Mouse (Mus musculus): ENCODE data around the gene Zfp551. TPM values are rescaled to one million over a fixed set of nuclear protein-coding genes. Genes with fewer than 3 reads are reported as not detected.

Zfp551 gene
- polyA plus RNA-seq (2016; fragmentation: Nextera tagmentation; extraction: Ambion mirVana), result 3.3 and 3.9 TPM in 2 replicates

DNA sequence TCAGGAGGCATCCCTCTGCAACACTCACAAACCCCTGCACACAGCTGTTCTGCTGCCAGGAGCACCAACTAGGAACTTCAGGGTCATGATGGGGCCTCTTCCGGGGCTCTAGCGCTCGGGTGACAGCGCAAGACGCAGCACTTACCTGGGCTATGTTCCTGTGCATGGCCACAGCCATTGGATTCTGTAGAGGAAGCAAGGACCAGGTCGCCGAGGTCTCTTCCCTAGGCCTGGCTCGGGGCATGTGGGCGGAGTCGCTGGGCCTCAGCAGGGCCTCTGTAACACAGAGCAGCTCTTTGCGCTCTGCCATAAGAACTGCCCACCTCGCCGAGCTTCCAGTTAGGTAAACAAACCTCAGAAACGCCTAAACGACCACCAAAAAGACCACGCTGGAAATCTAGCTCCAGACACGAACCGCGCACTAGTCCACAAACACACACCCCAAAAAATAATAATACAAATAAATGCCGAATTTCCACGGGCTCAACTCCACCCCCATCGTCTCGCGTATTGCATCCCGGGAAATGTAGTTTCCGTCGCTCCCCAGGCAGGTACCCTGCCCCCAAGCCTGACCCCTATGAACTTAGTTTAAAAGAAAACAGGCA lies at the start of gene Zfp551:
TSS of gene Zfp551 (minus strand) at position 507 of the 605 bp plus-strand sequence.
- peaks cover 7% of the 10 kb centered on the region for H3K4me1 ChIP-seq
- H3K27ac ChIP-seq (replicated peaks), result peak within 1 kb of the TSS; percentile 79
- no peaks in the 10 kb centered on the region for H3K27me3 ChIP-seq (replicated peaks; ENCODE audit: low read depth, poor library complexity, severe bottlenecking)
- H3K4me3 ChIP-seq, result peak within 1 kb of the TSS; percentile 58
- DNase-seq (ENCODE audit: low spot score), result peak; percentile 72
- WGBS, result under 1% methylated on average over 27 of the region's 27 CpGs
- H3K9me3 ChIP-seq, result no peaks in the 10 kb centered on the region
- H3K36me3 ChIP-seq (replicated peaks), result peaks cover 18% of the 10 kb centered on the region; the same call in 1 of the 2 replicates

GRCm38 (mm10) chr7:12422855-12423254 lies 304 bp upstream of the Zfp551 start:
- H3K9me3 ChIP-seq, result no peaks in the 10 kb centered on the region
- peaks cover 18% of the 10 kb centered on the region; the same call in 1 of the 2 replicates for H3K36me3 ChIP-seq (replicated peaks)
- WGBS, result 56% methylated on average over 3 of the region's 3 CpGs
- H3K4me1 ChIP-seq, result peaks cover 7% of the 10 kb centered on the region
- peak overlapping the region; percentile 58 for H3K4me3 ChIP-seq
- no peak for DNase-seq (ENCODE audit: low spot score)
- H3K27me3 ChIP-seq (replicated peaks; ENCODE audit: low read depth, poor library complexity, severe bottlenecking), result no peaks in the 10 kb centered on the region
- no peak overlapping the region for H3K27ac ChIP-seq (replicated peaks)

GRCm38 (mm10) chr7:12421741-12422140 lies 810 bp downstream of the Zfp551 start:
- peak overlapping the region; percentile 58 for H3K4me3 ChIP-seq
- H3K4me1 ChIP-seq, result peaks cover 7% of the 10 kb centered on the region
- H3K36me3 ChIP-seq (replicated peaks), result peaks cover 23% of the 10 kb centered on the region
- no peaks in the 10 kb centered on the region for H3K27me3 ChIP-seq (replicated peaks; ENCODE audit: low read depth, poor library complexity, severe bottlenecking)
- peak overlapping the region; percentile 79 for H3K27ac ChIP-seq (replicated peaks)
- no peaks in the 10 kb centered on the region for H3K9me3 ChIP-seq
- DNase-seq (ENCODE audit: low spot score), result peak; percentile 14
- WGBS, result 58% methylated on average over 5 of the region's 5 CpGs

DNA sequence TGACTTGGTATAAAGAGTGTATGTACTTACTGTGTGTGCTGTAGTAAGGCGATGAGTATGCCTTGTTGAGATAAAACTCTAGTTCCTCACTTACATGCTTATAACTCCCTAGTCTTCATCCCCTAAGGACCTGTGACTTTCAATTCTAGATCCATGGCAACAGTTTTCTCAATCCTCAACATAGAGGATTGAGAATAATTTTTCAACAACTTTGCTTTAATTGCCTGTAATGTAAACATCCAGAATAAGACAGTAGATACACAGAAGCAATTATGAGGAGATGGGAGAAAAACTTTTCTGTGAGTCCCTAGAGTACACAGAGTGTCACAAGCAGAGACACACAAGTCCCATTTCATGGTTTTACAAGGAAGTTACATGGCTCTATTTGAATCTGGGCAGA lies 53.4 kb downstream of the Zfp551 start, which contains the start of gene Vmn1r84:
TSS of gene Vmn1r84 (minus strand) at position 101 of the 400 bp plus-strand sequence.
- Histone ChIP-seq H3K27me3 (replicated peaks; ENCODE audit: low read depth, poor library complexity, severe bottlenecking) (no peaks in the 10 kb centered on the region), H3K27ac (replicated peaks) (no peak within 1 kb of the TSS), H3K4me3 (no peak within 1 kb of the TSS), H3K4me1 (no peaks in the 10 kb centered on the region), H3K9me3 (peaks cover 15% of the 10 kb centered on the region; the same call in 1 of the 2 replicates), H3K36me3 (replicated peaks) (no peaks in the 10 kb centered on the region)
- DNase-seq (ENCODE audit: low spot score), result no peak
- 65% methylated on average over 1 of the region's 1 CpGs for WGBS

Other genes with a start within 250 kb of the Zfp551 start
- gene Vmn1r80, start 233.5 kb downstream of the Zfp551 start, polyA plus RNA-seq (2016; fragmentation: Nextera tagmentation; extraction: Ambion mirVana), result not detected in 2 replicates
- not detected in 2 replicates for gene Vmn1r81, start 154.5 kb downstream of the Zfp551 start, polyA plus RNA-seq (2016; fragmentation: Nextera tagmentation; extraction: Ambion mirVana)
- not detected in 2 replicates for gene Vmn1r82, start 122.3 kb downstream of the Zfp551 start, polyA plus RNA-seq (2016; fragmentation: Nextera tagmentation; extraction: Ambion mirVana)
- gene Vmn1r83, start 93.3 kb downstream of the Zfp551 start, polyA plus RNA-seq (2016; fragmentation: Nextera tagmentation; extraction: Ambion mirVana), result 0.06 TPM in 1 of 2 replicates, not detected in the other
- not detected in 2 replicates for gene Vmn1r84, start 53.5 kb downstream of the Zfp551 start, polyA plus RNA-seq (2016; fragmentation: Nextera tagmentation; extraction: Ambion mirVana)
- 36.6 and 38.6 TPM in 2 replicates for gene Zfp606, start 55.5 kb upstream of the Zfp551 start, polyA plus RNA-seq (2016; fragmentation: Nextera tagmentation; extraction: Ambion mirVana)
- not detected in 2 replicates for gene 2900092C05Rik, start 89.8 kb upstream of the Zfp551 start, polyA plus RNA-seq (2016; fragmentation: Nextera tagmentation; extraction: Ambion mirVana)
- not detected in 2 replicates for gene Vmn2r53, start 186.0 kb upstream of the Zfp551 start, polyA plus RNA-seq (2016; fragmentation: Nextera tagmentation; extraction: Ambion mirVana)
- not detected in 2 replicates for gene Vmn2r54, start 217.6 kb upstream of the Zfp551 start, polyA plus RNA-seq (2016; fragmentation: Nextera tagmentation; extraction: Ambion mirVana)